ENCODE assay signal across 8 mouse cellular contexts in genomic region chr4:53415873-53416637, GRCm38 (mm10). TPM values are rescaled to one million over a fixed set of nuclear protein-coding genes. Genes with fewer than 3 reads are reported as not detected.
DNase-seq lines count a peak whose midpoint lies in the region; ATAC-seq and TF ChIP-seq lines count a peak whose summit lies in the region.

No protein-coding gene starts in this region.

- no peak overlapping the region for H3K4me3 ChIP-seq in limb, embryonic 13.5 days
- no peak overlapping the region for H3K4me3 ChIP-seq in limb, embryonic 10.5 days
- no peak overlapping the region for H3K4me3 ChIP-seq in embryonic fibroblast, embryonic 13.5 days (ENCODE audit: insufficient read depth, low read length)
- H3K4me3 ChIP-seq in midbrain, embryonic 11.5 days (ENCODE audit: low read depth, low read length), result no peak overlapping the region

- no peak for TF ChIP-seq POLR2A in embryonic fibroblast, embryonic 13.5 days (IDR thresholded peaks at IDR 0.05; ENCODE audit: low read depth, low read length)

- H3K4me1 ChIP-seq in limb, embryonic 13.5 days, result peaks cover 9% of the 10 kb centered on the region; the same call in 1 of the 2 replicates
- 0 out of 2 replicates have a peak, but pooled peaks cover 4% of the 10 kb centered on the region for H3K4me1 ChIP-seq in limb, embryonic 10.5 days
- peaks cover 5% of the 10 kb centered on the region; the same call in 1 of the 2 replicates for H3K4me1 ChIP-seq in embryonic fibroblast, embryonic 13.5 days (ENCODE audit: control insufficient read depth, insufficient read depth, low read length)
- no peaks in the 10 kb centered on the region for H3K4me1 ChIP-seq in midbrain, embryonic 11.5 days (ENCODE audit: control insufficient read depth, insufficient read depth, low read length)

- peak overlapping the region; percentile 79 for H3K27ac ChIP-seq in limb, embryonic 13.5 days
- no peak overlapping the region for H3K27ac ChIP-seq in limb, embryonic 10.5 days
- peak overlapping the region; percentile 91 for H3K27ac ChIP-seq in embryonic fibroblast, embryonic 13.5 days (ENCODE audit: insufficient read depth, low read length)
- H3K27ac ChIP-seq in midbrain, embryonic 11.5 days (ENCODE audit: low read depth, low read length), result no peak overlapping the region

- no peaks in the 10 kb centered on the region for H3K27me3 ChIP-seq in limb, embryonic 13.5 days
- H3K27me3 ChIP-seq in limb, embryonic 10.5 days (ENCODE audit: low read depth, poor library complexity, severe bottlenecking), result no peaks in the 10 kb centered on the region
- no peaks in the 10 kb centered on the region; the same call in 1 of the 2 replicates for H3K27me3 ChIP-seq in midbrain, embryonic 11.5 days (ENCODE audit: control insufficient read depth, insufficient read depth, low read length)

- TF ChIP-seq CTCF in embryonic fibroblast, embryonic 13.5 days (IDR thresholded peaks at IDR 0.05; ENCODE audit: borderline replicate concordance, insufficient read depth, low read length), result no peak

- peak; percentile 83 for ATAC-seq in limb, embryonic 13.5 days (ENCODE audit: low FRiP score, low read depth)
- no peak for ATAC-seq in midbrain, embryonic 11.5 days (ENCODE audit: low FRiP score)

- no peak for DNase-seq in limb, embryonic 10.5 days (ENCODE audit: low spot score)
- peak; percentile 59 for DNase-seq in heart, postnatal 4 days
- DNase-seq in lung, postnatal 4 days, result peak; percentile 57 to 66
- no peak for DNase-seq in spleen, postnatal 14 days (ENCODE audit: low spot score in 2 of 2)
- DNase-seq in thymus, postnatal 10 days (ENCODE audit: low spot score in 2 of 2), result no peak
- DNase-seq in midbrain, embryonic 11.5 days (ENCODE audit: low spot score, missing footprints), result no peak

- no peaks in the 10 kb centered on the region for H3K36me3 ChIP-seq in limb, embryonic 13.5 days
- H3K36me3 ChIP-seq in limb, embryonic 10.5 days, result no peaks in the 10 kb centered on the region
- no peaks in the 10 kb centered on the region for H3K36me3 ChIP-seq in midbrain, embryonic 11.5 days (ENCODE audit: control insufficient read depth, insufficient read depth, low read length)

- WGBS in limb, embryonic 13.5 days, result 59% methylated on average over 9 of the region's 10 CpGs
- 94% methylated on average over 9 of the region's 10 CpGs for WGBS in limb, embryonic 10.5 days
- WGBS in midbrain, embryonic 11.5 days, result 86% methylated on average over 9 of the region's 10 CpGs

- no peaks in the 10 kb centered on the region for H3K9me3 ChIP-seq in limb, embryonic 13.5 days
- H3K9me3 ChIP-seq in limb, embryonic 10.5 days (replicated peaks), result no peaks in the 10 kb centered on the region
- H3K9me3 ChIP-seq in midbrain, embryonic 11.5 days (ENCODE audit: control insufficient read depth, low read length), result no peaks in the 10 kb centered on the region

- H3K9ac ChIP-seq in limb, embryonic 13.5 days, result no peak overlapping the region
- no peak overlapping the region for H3K9ac ChIP-seq in midbrain, embryonic 11.5 days (ENCODE audit: low read length)

- H3K4me2 ChIP-seq in limb, embryonic 13.5 days (replicated peaks), result no peak overlapping the region
- H3K4me2 ChIP-seq in midbrain, embryonic 11.5 days, result no peak overlapping the region

RNA-seq across cellular contexts. Expression of gene Slc44a1, which starts 24.2 kb away (rescaled TPM):
- 29.7 and 30.9 TPM in 2 replicates for polyA plus RNA-seq in limb, embryonic 13.5 days (2015; fragmentation: Nextera tagmentation; extraction: Ambion mirVana)
- polyA plus RNA-seq in limb, embryonic 10.5 days (2016; fragmentation: Nextera tagmentation; extraction: Ambion mirVana), result 10.7 and 18.3 TPM in 2 replicates
- polyA plus RNA-seq in embryonic fibroblast, embryonic 13.5 days (2011; ENCODE audit: insufficient read length, low read depth, missing spikeins), result 39.1 and 59.0 TPM in 2 replicates
- total RNA-seq in heart, postnatal 4 days (2021), result 10 to 100 TPM; 40.9 to 43.2 TPM
- polyA plus RNA-seq in midbrain, embryonic 11.5 days (2014; fragmentation: Nextera tagmentation; extraction: Ambion mirVana), result 15.6 and 16.8 TPM in 2 replicates

Comparison
In these comparisons a context has a peak if more than half of its experiments do, and no peak if none do; other contexts are left out.
1. H3K27ac ChIP-seq: peak in limb, embryonic 13.5 days (single experiment) and embryonic fibroblast, embryonic 13.5 days (single experiment); none in limb, embryonic 10.5 days (single experiment) and midbrain, embryonic 11.5 days (single experiment).
2. DNase-seq: peak in heart, postnatal 4 days (single experiment) and lung, postnatal 4 days (2 of 2); none in limb, embryonic 10.5 days (single experiment), spleen, postnatal 14 days (0 of 2), thymus, postnatal 10 days (0 of 2) and midbrain, embryonic 11.5 days (single experiment).